Comparison of ENCODE assay signal across 26 mouse cellular contexts in the genomic region with DNA sequence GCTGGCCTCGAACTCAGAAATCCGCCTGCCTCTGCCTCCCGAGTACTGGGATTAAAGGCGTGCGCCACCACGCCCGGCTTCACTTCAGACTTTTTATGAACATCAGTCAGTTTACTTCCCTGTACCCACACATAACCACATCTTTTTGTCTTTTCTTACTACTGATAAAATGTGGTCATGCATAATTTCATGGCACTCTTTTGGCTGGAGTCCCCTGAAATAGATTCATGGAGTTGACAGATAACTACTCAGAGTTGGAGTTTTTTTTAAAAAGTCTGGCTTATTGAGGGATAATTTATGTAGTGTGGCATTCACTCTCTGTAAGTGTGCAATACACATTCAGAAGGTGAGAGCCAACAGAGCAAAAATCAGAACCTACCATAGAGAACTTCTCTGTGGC.
"Had no signal": no experiment of that assay in that cellular context is flagged by ENCODE, and none has a peak within 500 bp of the region (broad histone marks: within the 10 kb centered on the region; RNA-seq: fewer than 3 reads in every experiment).

No protein-coding gene starts in this region.

- ATAC-seq: hindbrain, postnatal 0 days; intestine, embryonic 16.5 days; liver, embryonic 12.5 days had no signal

- H3K27me3 ChIP-seq: heart, embryonic 13.5 days; heart, embryonic 15.5 days; hindbrain, embryonic 13.5 days; hindbrain, embryonic 15.5 days; kidney, embryonic 15.5 days; limb, embryonic 13.5 days; limb, embryonic 15.5 days; liver, embryonic 12.5 days had no signal

- H3K4me3 ChIP-seq: gastrocnemius, adult 2 months; heart, embryonic 13.5 days; heart, embryonic 15.5 days; hindbrain, embryonic 13.5 days; hindbrain, embryonic 15.5 days; kidney, embryonic 15.5 days; limb, embryonic 13.5 days; limb, embryonic 15.5 days; liver, embryonic 12.5 days had no signal

- H3K9ac ChIP-seq: heart, embryonic 13.5 days; heart, embryonic 15.5 days; hindbrain, embryonic 13.5 days; hindbrain, embryonic 15.5 days; kidney, embryonic 15.5 days; limb, embryonic 13.5 days; limb, embryonic 15.5 days; liver, embryonic 12.5 days had no signal

- H3K9me3 ChIP-seq: heart, embryonic 13.5 days; heart, embryonic 15.5 days; hindbrain, embryonic 13.5 days; hindbrain, embryonic 15.5 days; kidney, embryonic 15.5 days; limb, embryonic 13.5 days; limb, embryonic 15.5 days; liver, embryonic 12.5 days had no signal

- H3K4me2 ChIP-seq: heart, embryonic 11.5 days; heart, embryonic 13.5 days; heart, embryonic 15.5 days; hindbrain, embryonic 13.5 days; hindbrain, embryonic 15.5 days; kidney, embryonic 15.5 days; limb, embryonic 13.5 days; limb, embryonic 15.5 days; liver, embryonic 12.5 days had no signal

- H3K36me3 ChIP-seq: hindbrain, embryonic 13.5 days; hindbrain, embryonic 15.5 days; liver, embryonic 12.5 days had no signal

- H3K27ac ChIP-seq: heart, embryonic 13.5 days; heart, embryonic 15.5 days; hindbrain, embryonic 13.5 days; hindbrain, embryonic 15.5 days; hindbrain, postnatal 0 days; kidney, embryonic 15.5 days; kidney, postnatal 0 days; limb, embryonic 13.5 days; limb, embryonic 15.5 days; liver, embryonic 12.5 days had no signal

- DNase-seq: gastrocnemius, adult 2 months; gastrocnemius, postnatal 10 days; gastrocnemius, postnatal 25 days; heart, adult 18-20 months; heart, postnatal 14 days; heart, postnatal 36 days; kidney, adult 11 months; kidney, adult 2 months; kidney, adult 9 months; kidney, postnatal 14 days; kidney, postnatal 36 days; layer of hippocampus, adult 9-11 months; layer of hippocampus, postnatal 36 days; left cerebral cortex, postnatal 4 days had no signal
